Mouse (Mus musculus): ENCODE measurements around the gene Pdzd2.

- TF ChIP-seq EP300 (IDR thresholded peaks at IDR 0.05) (no peak), CTCF (IDR thresholded peaks at IDR 0.05) (no peak)
Observed at GRCm38 (mm10) chr15:12742117-12742906, 2.6 kb upstream of the Pdzd2 start.
